Mouse (Mus musculus) c-Kit-positive CD71-negative TER-119-negative erythroid progenitor cells, embryonic 14.5 days (primary cell): ENCODE measurements around the gene Zfp866.

Experiments used
- DNase-seq: peaks from one replicate; pipeline ENCODE4 v3.0.0-alpha.2; 2013; ENCODE audit warnings: low read depth

The Zfp866 gene

DNA sequence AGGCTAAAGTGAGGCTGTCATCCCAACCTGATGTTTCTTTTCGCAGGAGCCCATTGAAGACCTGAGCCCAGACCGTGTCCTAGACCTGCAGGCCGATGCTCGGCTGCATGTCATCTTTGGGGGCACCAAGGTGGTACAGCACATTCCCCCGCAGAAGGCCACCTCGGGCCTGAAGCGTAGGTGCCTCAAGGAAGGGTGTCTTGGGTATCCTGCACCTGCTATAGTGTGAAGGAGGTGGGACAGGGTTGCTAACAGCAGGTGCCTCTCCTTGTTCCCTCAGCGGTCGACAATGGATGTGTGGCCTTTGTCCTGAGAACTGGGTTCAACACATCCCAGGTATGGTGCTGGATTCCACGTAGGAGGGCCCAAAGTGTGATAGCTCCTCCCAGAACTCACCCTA, 6.7 kb upstream of the Zfp866 start:
- no peak for DNase-seq

- DNase-seq, result no peak
Observed at GRCm38 (mm10) chr8:69796721-69797345, 5.9 kb upstream of the Zfp866 start.

DNA sequence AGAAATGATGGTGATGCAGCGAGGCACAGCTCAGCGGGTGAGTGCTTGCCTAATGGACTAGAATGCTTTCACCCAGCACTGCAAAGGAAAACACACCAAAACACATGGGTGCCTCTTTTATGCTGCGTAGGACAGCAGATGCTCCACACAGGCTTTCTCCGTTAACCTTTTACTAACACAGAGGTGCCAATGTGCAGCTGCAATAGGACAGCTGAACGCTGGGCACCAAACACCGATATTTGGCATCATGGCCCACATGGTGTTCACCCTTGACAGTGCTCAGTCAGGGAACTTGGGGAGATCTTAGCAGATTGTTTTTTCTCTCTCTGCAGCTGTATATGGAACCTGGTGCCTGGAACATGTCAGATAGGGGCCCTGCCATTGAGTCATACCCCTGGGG, 3.9 kb upstream of the Zfp866 start:
- no peak for DNase-seq

DNA sequence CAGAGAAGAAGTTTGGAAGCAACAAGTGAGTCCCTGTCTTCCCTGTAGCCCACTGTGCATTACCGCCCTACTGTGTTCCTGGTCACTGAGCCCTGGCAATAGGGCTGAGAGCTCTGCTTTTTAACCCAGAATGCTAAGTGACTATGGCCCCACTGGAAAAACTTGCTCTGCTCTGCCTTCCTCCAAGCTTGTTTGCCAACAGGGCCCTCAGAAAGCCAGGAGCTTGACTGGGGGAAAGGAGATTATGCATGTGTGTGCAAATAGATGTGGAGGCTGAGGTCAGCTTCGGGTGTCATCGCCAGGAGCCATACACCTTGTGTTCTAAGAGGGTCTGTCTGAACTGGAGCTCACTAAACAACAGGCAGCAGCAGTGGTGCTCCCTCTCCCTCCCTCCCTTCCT, 3.1 kb upstream of the Zfp866 start:
- DNase-seq, result no peak

DNA sequence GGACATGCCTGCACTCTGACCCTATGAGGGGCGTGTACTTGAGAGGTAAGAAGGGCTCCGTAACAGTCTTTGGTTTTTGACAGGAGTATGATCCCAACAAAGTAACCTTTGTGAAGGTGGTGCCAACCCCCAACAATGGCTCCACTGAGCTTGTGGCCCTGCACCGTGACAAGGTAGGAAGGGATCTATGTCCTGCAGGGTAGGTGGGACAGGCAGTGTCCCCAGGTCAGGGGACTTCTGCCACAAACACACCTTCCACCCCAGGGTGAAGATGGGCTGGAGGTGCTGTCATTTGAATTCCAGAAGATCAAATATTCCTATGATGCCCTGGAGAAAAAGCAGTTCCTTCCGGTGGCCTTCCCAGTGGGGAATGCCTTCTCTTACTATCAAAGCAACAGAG, 2.7 kb upstream of the Zfp866 start:
- DNase-seq, result no peak

- DNase-seq, result no peak
Observed at GRCm38 (mm10) chr8:69791415-69792068, 564 bp upstream of the Zfp866 start.

GRCm38 (mm10) chr8:69790364-69790763, 614 bp downstream of the Zfp866 start:
- DNase-seq, result no peak

GRCm38 (mm10) chr8:69789731-69790130, 1.2 kb downstream of the Zfp866 start:
- no peak for DNase-seq

GRCm38 (mm10) chr8:69789105-69789504, 1.9 kb downstream of the Zfp866 start:
- DNase-seq, result no peak

- no peak for DNase-seq
Observed at GRCm38 (mm10) chr8:69777111-69777510, 13.9 kb downstream of the Zfp866 start.

DNA sequence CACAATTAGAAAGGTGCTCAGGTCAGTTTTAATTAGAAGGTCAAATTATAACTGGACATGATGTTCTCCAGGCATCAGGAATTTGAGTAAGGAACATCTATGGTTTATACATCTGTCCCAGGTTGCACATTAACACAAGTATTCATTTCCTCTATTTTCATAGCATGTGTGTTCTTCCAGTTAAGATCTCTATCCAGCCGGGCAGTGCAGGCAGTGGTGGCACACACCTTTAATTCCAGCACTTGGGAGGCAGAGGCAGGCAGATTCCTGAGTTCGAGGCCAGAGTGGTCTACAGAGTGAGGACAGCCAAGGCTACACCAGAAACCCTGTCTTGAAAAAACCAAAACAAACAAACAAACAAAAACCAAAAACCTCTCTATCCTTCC, 15.8 kb downstream of the Zfp866 start:
- no peak for DNase-seq

- DNase-seq, result peak; percentile 93
Observed at GRCm38 (mm10) chr8:69774503-69775148, 16.4 kb downstream of the Zfp866 start, which contains the start of gene Gm20422. Gm20422 (minus strand) TSS chr8:69774886.

DNA sequence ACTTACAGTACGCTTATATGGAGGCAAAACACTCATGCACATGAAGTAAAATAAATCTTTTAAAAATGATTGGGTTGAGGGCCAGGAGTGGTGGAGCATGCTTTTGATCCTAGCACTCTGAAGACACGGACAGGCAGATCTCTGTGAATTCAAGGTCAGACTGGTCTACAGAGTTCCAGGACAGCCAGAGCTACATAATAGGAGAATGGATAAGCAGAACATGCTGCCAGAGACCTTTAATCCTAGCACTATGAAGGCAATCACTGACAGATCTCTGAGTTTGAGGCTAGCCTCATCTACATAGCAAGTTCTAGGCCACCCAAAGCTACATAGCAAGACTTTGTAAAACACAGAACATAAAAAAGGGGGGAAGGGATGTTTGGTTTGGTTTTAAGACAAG, 18.9 kb downstream of the Zfp866 start:
- no peak for DNase-seq

GRCm38 (mm10) chr8:69771221-69771620, 19.8 kb downstream of the Zfp866 start:
- no peak for DNase-seq

GRCm38 (mm10) chr8:69761814-69762445, 29.0 kb downstream of the Zfp866 start:
- DNase-seq, result no peak

DNA sequence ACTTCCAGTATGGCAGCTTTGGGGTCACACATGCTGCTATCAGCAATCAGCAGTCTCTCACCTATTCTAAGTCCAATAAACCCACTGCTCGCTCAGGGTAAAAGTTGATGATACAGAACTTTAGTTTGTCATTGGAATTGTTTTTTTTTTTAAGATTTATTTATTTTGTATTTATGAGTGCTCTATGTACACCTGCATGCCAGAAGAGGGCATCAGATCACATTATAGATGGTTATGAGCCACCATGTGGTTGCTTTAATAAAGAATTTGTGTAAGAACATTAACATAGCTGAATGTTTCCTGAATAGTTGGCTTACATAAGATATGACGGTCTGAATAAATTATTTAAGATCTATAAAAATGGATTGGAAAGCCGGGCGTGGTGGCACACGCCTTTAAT, 32.7 kb downstream of the Zfp866 start:
- no peak for DNase-seq

GRCm38 (mm10) chr8:69752437-69752836, 38.5 kb downstream of the Zfp866 start:
- DNase-seq, result no peak

DNA sequence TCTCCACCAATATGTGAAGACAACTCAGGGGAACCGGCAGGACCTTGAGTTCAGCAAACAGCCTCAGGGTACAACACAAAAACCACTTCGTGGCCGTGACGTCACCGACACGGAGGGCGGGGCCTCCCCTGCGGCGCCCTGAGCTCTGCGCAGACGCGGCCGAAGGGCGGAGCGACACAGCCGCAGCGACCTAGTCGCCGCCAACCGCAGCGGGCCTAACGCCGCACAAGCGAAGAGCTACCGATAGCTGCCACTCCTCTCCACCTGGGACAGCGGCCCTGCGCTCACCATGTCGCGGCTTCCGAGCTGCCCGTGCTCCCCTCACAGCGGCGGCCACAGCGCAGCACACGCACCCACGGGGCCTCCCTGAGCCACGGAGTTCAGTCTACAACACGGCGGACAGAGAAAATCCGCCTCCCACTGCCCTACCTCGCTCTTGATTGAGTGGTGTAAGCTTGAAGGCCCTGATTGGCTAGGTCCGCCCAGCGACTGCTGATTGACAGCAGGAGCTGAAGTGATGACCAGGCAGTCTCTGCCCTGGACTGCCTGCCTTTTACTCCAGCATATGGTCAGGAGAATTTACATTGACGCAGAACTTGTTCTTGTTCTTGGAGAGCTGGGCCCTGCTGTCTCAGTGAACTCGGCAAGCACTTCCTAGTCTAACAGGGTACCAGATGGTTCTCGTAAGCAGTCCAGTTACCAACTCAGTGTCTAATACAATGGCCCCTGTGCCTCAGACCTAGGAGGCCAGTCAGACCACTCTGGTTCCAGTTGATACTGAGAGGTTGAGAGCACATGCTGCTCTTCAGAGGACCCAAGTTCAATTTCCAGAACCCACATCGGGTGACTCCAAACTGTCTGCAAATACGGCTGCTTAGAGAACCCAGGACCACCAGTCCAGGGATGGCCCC, 41.2 kb downstream of the Zfp866 start, which contains the start of gene Zfp963:
Gene Zfp963 (minus strand): TSS at position 427 of the 911 bp plus-strand sequence.
- DNase-seq, result peak; percentile 90

- DNase-seq, result peak; percentile 12
Observed at GRCm38 (mm10) chr8:69741231-69741630, 49.7 kb downstream of the Zfp866 start.

DNA sequence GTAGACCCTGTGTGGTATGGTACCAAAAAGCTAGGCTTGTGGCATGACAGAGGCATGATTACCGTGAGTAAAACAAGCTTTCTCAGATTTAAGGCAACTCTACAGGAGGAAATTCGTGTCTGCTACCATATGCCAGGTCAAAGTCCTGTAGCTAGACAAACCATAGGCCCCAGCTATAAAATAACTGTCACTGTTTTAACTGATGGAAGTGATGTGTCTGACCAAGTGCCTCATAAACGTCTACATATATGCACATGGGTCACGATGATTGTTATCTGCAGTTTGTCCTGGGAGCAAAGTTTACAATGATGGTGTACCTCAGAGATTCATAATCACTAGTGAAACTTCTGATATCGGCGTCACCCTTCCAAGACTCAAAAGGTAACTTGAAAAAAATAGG, 50.2 kb downstream of the Zfp866 start:
- DNase-seq, result no peak

DNA sequence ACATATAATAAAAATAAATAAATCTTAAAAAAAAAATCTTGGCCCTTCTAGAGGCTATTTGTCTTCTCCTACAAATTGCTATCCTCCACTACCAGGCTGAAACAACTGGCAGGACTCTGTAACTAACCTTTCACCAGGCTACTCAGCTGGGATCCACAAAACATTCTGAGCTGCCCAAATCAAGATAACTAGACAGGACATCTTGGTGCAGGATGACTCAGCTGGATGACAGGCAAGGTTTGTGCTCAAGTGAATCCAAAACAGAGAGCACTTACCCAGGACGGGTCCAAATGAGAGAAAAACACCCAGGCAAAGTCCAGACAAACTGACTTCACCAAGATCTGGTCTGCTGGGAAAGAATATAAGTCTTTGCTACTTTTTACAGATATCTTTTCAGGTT, 55.5 kb downstream of the Zfp866 start:
- DNase-seq, result no peak

- no peak for DNase-seq
Observed at GRCm38 (mm10) chr8:69717232-69717580, 73.8 kb downstream of the Zfp866 start.
